Mouse (Mus musculus) limb, embryonic 14.5 days (tissue): ENCODE measurements around the gene Trim33. TPM values are rescaled to one million over a fixed set of nuclear protein-coding genes. Genes with fewer than 3 reads are reported as not detected.

Source experiments
- ATAC-seq: fragments of 200-750 bp; cut with Nextera tagmentation; 2 replicates; pipeline ENCODE4 v1.8.0; 2017; ENCODE audit warnings: low read depth, moderate number of reproducible peaks, moderate TSS enrichment; ENCODE audit not compliant: low FRiP score
- DNase-seq: peaks from one replicate; pipeline ENCODE4 v3.0.0-alpha.2; 2015; ENCODE audit warnings: low spot score
- H3K27ac ChIP-seq: fragments of 300-500 bp; sonication (generic); replicated peaks from 2 replicates; pipeline ENCODE4 v1.5.1; 2014; ENCODE audit warnings: low read depth, mild to moderate bottlenecking, low read length, moderate library complexity, mixed read lengths
- H3K27me3 ChIP-seq: fragments of 300-500 bp; sonication (generic); 2 replicates; pipeline ENCODE4 v1.6.1; 2014; ENCODE audit warnings: low read length, mixed read lengths; ENCODE audit not compliant: control insufficient read depth, insufficient read depth
- H3K36me3 ChIP-seq: fragments of 300-500 bp; sonication (generic); 2 replicates; pipeline ENCODE4 v1.6.1; 2014; ENCODE audit warnings: mild to moderate bottlenecking, low read length, moderate library complexity, mixed read lengths; ENCODE audit not compliant: control insufficient read depth, insufficient read depth
- H3K4me1 ChIP-seq: fragments of 300-500 bp; sonication (generic); 2 replicates; pipeline ENCODE4 v1.6.1; 2014; ENCODE audit warnings: antibody characterized with exemption, low read length, mixed read lengths; ENCODE audit not compliant: control insufficient read depth, insufficient read depth
- H3K4me2 ChIP-seq: fragments of 300-500 bp; sonication (generic); replicated peaks from 2 replicates; pipeline ENCODE4 v1.6.1; 2014; ENCODE audit warnings: low read depth, mild to moderate bottlenecking, low read length, moderate library complexity; ENCODE audit not compliant: severe bottlenecking
- H3K4me3 ChIP-seq: fragments of 300-500 bp; sonication (generic); replicated peaks from 2 replicates; pipeline ENCODE4 v1.5.1; 2014; ENCODE audit warnings: low read length
- H3K9ac ChIP-seq: fragments of 300-500 bp; sonication (generic); 2 replicates; pipeline ENCODE4 v1.6.1; 2014; ENCODE audit warnings: mild to moderate bottlenecking, low read depth, low read length, moderate library complexity; ENCODE audit not compliant: severe bottlenecking
- H3K9me3 ChIP-seq: fragments of 300-500 bp; sonication (generic); 2 replicates; pipeline ENCODE4 v1.6.1; 2016; ENCODE audit warnings: low read length; ENCODE audit not compliant: control insufficient read depth
- POLR2A ChIP-seq: fragments of 200-500 bp; IDR thresholded peaks from 2 replicates; pipeline ENCODE4 v1.8.0; 2012; ENCODE audit warnings: inconsistent platforms, mild to moderate bottlenecking, moderate library complexity, borderline replicate concordance; ENCODE audit not compliant: insufficient read depth, insufficient read length; ENCODE audit errors: extremely low read depth
- WGBS: fragments of 180-500 bp; shearing (Covaris S2); extraction: QIAGEN DNeasy Blood & Tissue Kit; methylation state at CpG from one replicate; pipeline ENCODE4 v1.1.7; 2014; 5-methylcytosine and 5-hydroxymethylcytosine counted together
- polyA plus RNA-seq, 2 experiments: library from polyadenylated mRNA; depleted of rRNA in 1 of 2; stranded (reverse) in 1 of 2; unstranded in 1 of 2; fragments of >200 nt; fragmentation: Nextera tagmentation in 1 of 2; extraction: Ambion mirVana in 1 of 2; gene quantifications; 2 replicates each; pipeline versions ENCODE4 v1.2.1 to v1.2.3; 2012 to 2014

The Trim33 gene
- polyA plus RNA-seq, 2 experiments: 20.3 to 21.3 TPM

DNA sequence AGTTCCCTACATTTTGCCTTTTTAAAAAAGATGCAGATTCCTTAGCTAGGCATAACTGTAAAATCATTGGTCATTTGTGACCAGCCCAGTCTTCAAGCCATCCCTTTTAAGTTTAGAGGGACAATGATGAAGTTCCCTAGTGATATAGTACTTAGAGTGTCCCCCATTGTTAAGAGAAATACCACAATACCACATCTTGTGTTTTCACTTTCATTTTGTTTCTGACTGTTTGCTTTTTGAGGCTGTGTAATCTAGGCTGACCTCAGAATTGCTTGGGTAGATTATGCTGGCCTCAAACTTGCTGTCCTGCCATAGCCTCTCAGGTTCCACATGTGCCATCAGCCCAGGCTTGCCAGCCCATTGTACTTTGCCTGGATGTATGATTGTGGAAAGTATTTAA lies 35.2 kb downstream of the Trim33 start:
- TF ChIP-seq POLR2A: no peak

GRCm38 (mm10) chr3:103335371-103335770 lies 56.3 kb downstream of the Trim33 start:
- DNase-seq (no peak), ATAC-seq (no peak)
- H3K9me3 ChIP-seq: no peaks in the 10 kb centered on the region
- no peaks in the 10 kb centered on the region for H3K4me1 ChIP-seq
- WGBS: 27% methylated on average over 1 of the region's 1 CpGs
- peaks cover 56% of the 10 kb centered on the region for H3K36me3 ChIP-seq
- no peak overlapping the region for H3K9ac ChIP-seq
- no peak overlapping the region for H3K4me2 ChIP-seq
- no peak for TF ChIP-seq POLR2A
- H3K4me3 ChIP-seq: no peak overlapping the region
- H3K27ac ChIP-seq: no peak overlapping the region
- H3K27me3 ChIP-seq: no peaks in the 10 kb centered on the region

More for the DNA sequence above, 35.2 kb downstream of the Trim33 start:
- H3K27ac ChIP-seq: no peak overlapping the region
- H3K9me3 ChIP-seq: no peaks in the 10 kb centered on the region
- no peaks in the 10 kb centered on the region for H3K27me3 ChIP-seq
- no peak overlapping the region for H3K4me2 ChIP-seq
- DNase-seq (no peak), ATAC-seq (no peak)
- H3K4me1 ChIP-seq: no peaks in the 10 kb centered on the region
- H3K9ac ChIP-seq: no peak overlapping the region
- peaks cover 24% of the 10 kb centered on the region; the same call in 1 of the 2 replicates for H3K36me3 ChIP-seq
- H3K4me3 ChIP-seq: no peak overlapping the region

DNA sequence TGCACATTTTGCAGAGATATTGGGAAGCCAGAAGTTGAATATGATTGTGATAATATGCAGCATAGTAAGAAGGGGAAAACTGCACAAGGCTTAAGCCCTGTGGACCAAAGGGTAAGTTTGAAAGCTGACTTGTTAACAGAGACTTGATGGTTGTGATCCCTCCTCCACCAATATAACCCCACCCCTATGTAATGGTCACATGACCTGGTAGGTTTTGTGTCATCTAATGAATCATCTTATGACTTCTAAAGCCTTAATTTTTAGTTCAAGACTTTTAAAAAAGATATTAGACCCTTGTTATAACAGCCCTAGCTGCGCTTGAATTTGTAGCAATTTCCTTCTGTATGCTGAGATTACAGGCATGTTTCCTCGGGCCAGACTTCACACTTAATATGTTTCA lies 67.6 kb downstream of the Trim33 start:
- ATAC-seq (no peak), DNase-seq (no peak)
- Histone ChIP-seq H3K4me3 (no peak overlapping the region), H3K36me3 (peaks cover 68% of the 10 kb centered on the region), H3K9me3 (no peaks in the 10 kb centered on the region), H3K4me2 (no peak overlapping the region), H3K27ac (no peak overlapping the region), H3K9ac (no peak overlapping the region), H3K27me3 (no peaks in the 10 kb centered on the region), H3K4me1 (no peaks in the 10 kb centered on the region)
- 94% methylated on average over 2 of the region's 2 CpGs for whole genome bisulfite sequencing
- no peak for TF ChIP-seq POLR2A

DNA sequence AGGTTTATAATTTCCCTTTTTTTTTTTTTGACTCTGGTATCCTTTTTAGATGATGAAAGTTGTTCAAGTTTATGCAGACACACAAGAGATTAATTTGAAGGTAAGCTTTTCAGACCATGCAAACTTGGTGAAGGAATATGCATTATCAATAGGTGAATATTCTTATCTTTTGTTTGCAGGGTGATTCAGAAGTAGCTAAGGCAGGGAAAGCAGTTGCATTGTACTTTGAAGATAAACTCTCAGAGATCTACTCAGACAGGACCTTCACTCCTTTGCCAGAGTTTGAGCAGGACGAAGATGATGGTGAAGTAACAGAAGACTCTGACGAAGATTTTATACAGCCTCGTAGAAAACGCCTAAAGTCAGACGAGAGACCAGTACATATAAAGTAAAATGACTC lies 74.4 kb downstream of the Trim33 start:
- TF ChIP-seq POLR2A: no peak
- H3K4me2 ChIP-seq: no peak overlapping the region
- no peaks in the 10 kb centered on the region for H3K4me1 ChIP-seq
- no peak overlapping the region for H3K27ac ChIP-seq
- no peaks in the 10 kb centered on the region for H3K27me3 ChIP-seq
- ATAC-seq: no peak
- no peaks in the 10 kb centered on the region for H3K9me3 ChIP-seq
- 93% methylated on average over 5 of the region's 5 CpGs for WGBS
- H3K4me3 ChIP-seq: no peak overlapping the region
- no peak overlapping the region for H3K9ac ChIP-seq
- H3K36me3 ChIP-seq: peaks cover 53% of the 10 kb centered on the region
- no peak for DNase-seq

DNA sequence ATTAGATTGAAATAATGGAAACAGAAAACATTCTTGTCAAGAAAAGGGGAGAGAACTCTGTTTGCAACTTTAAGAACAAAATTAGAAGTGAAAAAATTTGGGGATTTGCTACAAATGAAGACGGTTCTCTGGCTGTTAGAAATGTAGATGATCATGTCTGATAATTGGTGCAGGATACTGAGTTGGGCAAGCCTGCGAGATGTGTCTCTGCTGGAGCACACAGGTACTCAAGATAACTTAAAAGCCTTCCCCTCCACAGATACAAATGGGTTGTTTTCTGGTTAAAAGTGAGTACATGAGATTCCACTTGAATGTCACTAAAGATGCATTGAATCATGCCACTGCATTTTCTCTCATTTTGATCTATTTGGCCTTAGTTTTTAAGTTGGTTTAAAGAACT lies 74.9 kb downstream of the Trim33 start:
- ATAC-seq: no peak
- Histone ChIP-seq H3K27me3 (no peaks in the 10 kb centered on the region), H3K9ac (no peak overlapping the region), H3K4me2 (no peak overlapping the region), H3K36me3 (peaks cover 50% of the 10 kb centered on the region), H3K4me3 (no peak overlapping the region), H3K4me1 (no peaks in the 10 kb centered on the region), H3K27ac (no peak overlapping the region), H3K9me3 (no peaks in the 10 kb centered on the region)
- no peak for TF ChIP-seq POLR2A
- no peak for DNase-seq
- WGBS: 87% methylated on average over 2 of the region's 2 CpGs

GRCm38 (mm10) chr3:103361150-103361549 lies 82.1 kb downstream of the Trim33 start:
- no peak for TF ChIP-seq POLR2A
- H3K4me2 ChIP-seq: no peak overlapping the region
- H3K4me1 ChIP-seq: no peaks in the 10 kb centered on the region
- ATAC-seq: no peak
- H3K4me3 ChIP-seq: no peak overlapping the region
- WGBS: 87% methylated on average over 7 of the region's 7 CpGs
- no peaks in the 10 kb centered on the region for H3K9me3 ChIP-seq
- DNase-seq: no peak
- no peak overlapping the region for H3K27ac ChIP-seq
- H3K9ac ChIP-seq: no peak overlapping the region
- H3K27me3 ChIP-seq: no peaks in the 10 kb centered on the region
- H3K36me3 ChIP-seq: peaks cover 12% of the 10 kb centered on the region; the same call in 1 of the 2 replicates
